Mouse (Mus musculus) liver, embryonic 14.5 days (tissue): Measurements from ENCODE around the gene Reps2. TPM values are rescaled to one million over a fixed set of nuclear protein-coding genes. Genes with fewer than 3 reads are reported as not detected.

ENCODE experiments used
- ATAC-seq: fragments of 200-750 bp; cut with Nextera tagmentation; 2 replicates; pipeline ENCODE4 v1.8.0; 2017; ENCODE audit warnings: moderate number of reproducible peaks, mild to moderate bottlenecking, moderate library complexity; ENCODE audit not compliant: insufficient read depth
- DNase-seq, 3 experiments: peaks; one replicate each; pipeline ENCODE4 v3.0.0-alpha.2; 2012 to 2013; ENCODE audit warnings: low read depth in 3 of 3, low spot score in 3 of 3
- H3K27ac ChIP-seq: fragments of 300-500 bp; sonication (generic); 2 replicates; pipeline ENCODE4 v1.5.1; 2014; ENCODE audit warnings: moderate library complexity, mild to moderate bottlenecking, control low read depth, inconsistent platforms
- H3K27me3 ChIP-seq: fragments of 300-500 bp; sonication (generic); 2 replicates; pipeline ENCODE4 v1.6.1; 2014; ENCODE audit warnings: mild to moderate bottlenecking, low read length, moderate library complexity; ENCODE audit not compliant: control insufficient read depth, insufficient read depth
- H3K36me3 ChIP-seq: fragments of 300-500 bp; sonication (generic); replicated peaks from 2 replicates; pipeline ENCODE4 v1.6.1; 2014; ENCODE audit warnings: low read depth; ENCODE audit not compliant: control insufficient read depth, insufficient read depth
- H3K4me1 ChIP-seq, 2 experiments: fragments of 200-500 bp in 1 of 2; fragments of 300-500 bp in 1 of 2; sonication (generic) in 1 of 2; replicated peaks; 2 replicates each; pipeline ENCODE4 v1.6.1; 2012 to 2014; ENCODE audit warnings: antibody characterized with exemption in 1 of 2, inconsistent platforms in 1 of 2, low read length in 1 of 2; ENCODE audit not compliant: control insufficient read depth in 2 of 2, insufficient read depth in 2 of 2
- H3K4me2 ChIP-seq: fragments of 300-500 bp; sonication (generic); 2 replicates; pipeline ENCODE4 v1.6.1; 2014; ENCODE audit warnings: low read depth, mild to moderate bottlenecking, control low read depth, moderate library complexity
- H3K4me3 ChIP-seq, 2 experiments: fragments of 200-500 bp in 1 of 2; fragments of 300-500 bp in 1 of 2; sonication (generic) in 1 of 2; 2 replicates each; pipeline ENCODE4 v1.5.1; 2012 to 2014; ENCODE audit warnings: low read depth in 2 of 2, low read length in 2 of 2, mild to moderate bottlenecking in 2 of 2, control low read depth in 1 of 2, inconsistent platforms in 1 of 2, moderate library complexity in 1 of 2; ENCODE audit not compliant: insufficient read depth in 1 of 2
- H3K9ac ChIP-seq: fragments of 300-500 bp; sonication (generic); replicated peaks from 2 replicates; pipeline ENCODE4 v1.6.1; 2014; ENCODE audit warnings: mild to moderate bottlenecking, control low read depth, moderate library complexity
- H3K9me3 ChIP-seq: fragments of 300-500 bp; sonication (generic); 2 replicates; pipeline ENCODE4 v1.6.1; 2016; ENCODE audit warnings: low read length, mixed read lengths; ENCODE audit not compliant: control insufficient read depth
- CTCF ChIP-seq: IDR thresholded peaks from 2 replicates; pipeline ENCODE4 v1.5.1; 2016; ENCODE audit warnings: antibody characterized with exemption, low read depth, control low read depth
- EP300 ChIP-seq: IDR thresholded peaks from 2 replicates; pipeline ENCODE4 v1.6.1; 2016; ENCODE audit warnings: antibody characterized with exemption, low read depth
- WGBS: fragments of 180-500 bp; shearing (Covaris S2); extraction: QIAGEN DNeasy Blood & Tissue Kit; methylation state at CpG from one replicate; pipeline ENCODE4 v1.1.7; 2014; ENCODE audit not compliant: insufficient replicate concordance; 5-methylcytosine and 5-hydroxymethylcytosine counted together
- polyA plus RNA-seq, 2 experiments: library from polyadenylated mRNA; depleted of rRNA in 1 of 2; stranded (reverse) in 1 of 2; unstranded in 1 of 2; fragments of >200 nt; fragmentation: Nextera tagmentation in 1 of 2; extraction: Ambion mirVana in 1 of 2; gene quantifications; 2 replicates each; pipeline versions ENCODE4 v1.2.1 to v1.2.3; 2012 to 2014

Reps2 gene
- polyA plus RNA-seq, 2 experiments: 0.63 to 0.95 TPM

DNA sequence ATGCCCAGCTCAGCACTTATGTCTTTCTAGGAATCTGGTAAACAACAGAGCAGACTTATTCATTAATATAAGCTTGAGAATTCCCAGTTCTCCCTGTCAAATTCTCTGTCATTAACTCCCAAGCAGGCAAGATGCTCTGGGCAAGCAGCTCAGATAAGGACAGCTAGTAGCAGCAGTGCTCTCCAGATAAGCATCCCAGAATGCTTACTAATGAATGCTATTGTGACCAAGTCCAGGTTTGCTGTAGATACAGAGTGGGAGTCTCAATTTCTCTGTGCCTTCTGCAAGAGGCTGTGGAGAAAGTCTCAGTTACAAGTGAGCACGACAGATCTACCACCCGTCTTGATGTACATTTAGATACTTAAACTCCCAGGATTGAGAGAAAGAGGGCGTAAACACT, 173.2 kb downstream of the Reps2 start:
- Histone ChIP-seq H3K4me1 (peaks cover 13 to 15% of the 10 kb centered on the region in 2 experiments), H3K4me2 (peak overlapping the region; percentile 41), H3K27me3 (no peaks in the 10 kb centered on the region), H3K9ac (no peak overlapping the region), H3K36me3 (no peaks in the 10 kb centered on the region), H3K9me3 (no peaks in the 10 kb centered on the region), H3K4me3 (no peak overlapping the region), H3K27ac (peak overlapping the region; percentile 69)
- DNase-seq (peak; percentile 52 to 64 (median 63)), ATAC-seq (peak; percentile 100)
- 45% methylated on average over 3 of the region's 3 CpGs for WGBS
- no peak for TF ChIP-seq CTCF
- TF ChIP-seq EP300: peak; percentile 93

- Histone ChIP-seq H3K4me2 (no peak overlapping the region), H3K27me3 (no peaks in the 10 kb centered on the region), H3K36me3 (no peaks in the 10 kb centered on the region), H3K9me3 (no peaks in the 10 kb centered on the region), H3K4me3 (no peak overlapping the region), H3K27ac (no peak overlapping the region), H3K9ac (no peak overlapping the region), H3K4me1 (peaks cover under 1 to 2% of the 10 kb centered on the region in 2 experiments; a peak in 2 of 4 replicates)
- 70% methylated on average over 5 of the region's 5 CpGs for WGBS
- DNase-seq (no peak), ATAC-seq (no peak)
- TF ChIP-seq EP300: no peak
- no peak for TF ChIP-seq CTCF
Observed at GRCm38 (mm10) chrX:162462156-162462555, 181.3 kb downstream of the Reps2 start.

DNA sequence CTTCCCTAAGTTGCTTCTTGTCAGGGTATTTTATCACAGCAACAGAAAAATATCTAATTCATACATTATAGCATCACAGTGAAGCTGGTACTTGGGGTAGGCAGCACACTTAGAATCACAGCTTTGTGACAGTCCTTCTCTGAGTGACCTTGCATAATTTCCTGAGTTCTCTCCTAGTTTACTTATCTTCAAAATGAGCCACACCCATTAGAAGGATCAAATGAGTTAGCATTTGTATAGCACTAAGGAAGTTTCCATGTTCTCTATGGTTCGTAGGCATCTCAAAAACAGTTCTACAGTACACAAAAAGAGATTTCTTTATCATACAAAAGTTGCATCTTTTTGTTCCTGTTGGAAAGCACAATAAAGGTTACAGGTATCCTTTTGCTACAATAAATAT, 187.0 kb downstream of the Reps2 start:
- Histone ChIP-seq H3K4me2 (peak overlapping the region; percentile 26; the same call in 1 of the 2 replicates), H3K27me3 (no peaks in the 10 kb centered on the region), H3K9me3 (no peaks in the 10 kb centered on the region), H3K36me3 (no peaks in the 10 kb centered on the region), H3K27ac (no peak overlapping the region), H3K4me3 (no peak overlapping the region), H3K4me1 (peaks cover 10 to 18% of the 10 kb centered on the region in 2 experiments), H3K9ac (no peak overlapping the region)
- peak; percentile 81 for ATAC-seq
- peak in 2 of 3 experiments; percentile 22 to 44 for DNase-seq
- 70% methylated on average over 1 of the region's 1 CpGs for WGBS
- TF ChIP-seq EP300 (0 out of 2 replicates have a peak, but pooled peaks have one; percentile 8), CTCF (no peak)

DNA sequence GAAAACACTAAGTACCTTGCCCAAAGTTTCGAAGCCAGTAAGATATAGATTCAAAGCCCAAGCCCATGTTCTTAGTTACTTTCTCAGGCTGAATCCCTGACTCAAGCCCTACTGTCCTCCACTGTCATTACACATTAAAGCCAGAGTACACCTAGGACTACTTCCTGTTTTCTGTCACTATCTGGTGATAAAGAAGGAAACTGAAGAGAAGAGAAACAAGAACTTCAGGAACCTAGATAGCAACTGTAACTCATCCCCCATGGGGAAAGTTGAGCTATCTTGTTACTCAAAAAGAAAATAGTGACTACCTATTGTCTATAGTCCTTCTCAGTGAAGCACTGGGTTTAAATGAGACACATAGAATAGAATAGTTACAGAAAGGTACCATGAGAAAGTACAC, 188.1 kb downstream of the Reps2 start:
- 70% methylated on average over 1 of the region's 1 CpGs for WGBS
- no peaks in the 10 kb centered on the region for H3K36me3 ChIP-seq

GRCm38 (mm10) chrX:162453821-162454402, 189.5 kb downstream of the Reps2 start:
- 46% methylated on average over 7 of the region's 7 CpGs for WGBS
- TF ChIP-seq EP300: no peak
- TF ChIP-seq CTCF: peak; percentile 48

More for the DNA sequence above, 188.1 kb downstream of the Reps2 start:
- Histone ChIP-seq H3K4me2 (no peak overlapping the region), H3K27ac (no peak overlapping the region), H3K9ac (no peak overlapping the region), H3K9me3 (no peaks in the 10 kb centered on the region), H3K27me3 (no peaks in the 10 kb centered on the region), H3K4me1 (peaks cover 10 to 18% of the 10 kb centered on the region in 2 experiments), H3K4me3 (no peak overlapping the region)
- TF ChIP-seq EP300 (no peak), CTCF (no peak)
- ATAC-seq (no peak), DNase-seq (no peak)

More at GRCm38 (mm10) chrX:162453821-162454402, 189.5 kb downstream of the Reps2 start:
- no peaks in the 10 kb centered on the region for H3K27me3 ChIP-seq
- no peak overlapping the region for H3K9ac ChIP-seq
- no peaks in the 10 kb centered on the region for H3K36me3 ChIP-seq
- H3K4me1 ChIP-seq: peaks cover 10 to 18% of the 10 kb centered on the region in 2 experiments
- no peak overlapping the region for H3K4me2 ChIP-seq
- H3K9me3 ChIP-seq: no peaks in the 10 kb centered on the region
- no peak overlapping the region for H3K27ac ChIP-seq
- no peak for ATAC-seq
- DNase-seq: no peak
- no peak overlapping the region for H3K4me3 ChIP-seq
